Mouse (Mus musculus) right cerebral cortex, postnatal 25 days (tissue): ENCODE data around the gene Tle4.

Source experiments
- DNase-seq: peaks from one replicate; pipeline ENCODE4 v3.0.0; 2022

The Tle4 gene

DNA sequence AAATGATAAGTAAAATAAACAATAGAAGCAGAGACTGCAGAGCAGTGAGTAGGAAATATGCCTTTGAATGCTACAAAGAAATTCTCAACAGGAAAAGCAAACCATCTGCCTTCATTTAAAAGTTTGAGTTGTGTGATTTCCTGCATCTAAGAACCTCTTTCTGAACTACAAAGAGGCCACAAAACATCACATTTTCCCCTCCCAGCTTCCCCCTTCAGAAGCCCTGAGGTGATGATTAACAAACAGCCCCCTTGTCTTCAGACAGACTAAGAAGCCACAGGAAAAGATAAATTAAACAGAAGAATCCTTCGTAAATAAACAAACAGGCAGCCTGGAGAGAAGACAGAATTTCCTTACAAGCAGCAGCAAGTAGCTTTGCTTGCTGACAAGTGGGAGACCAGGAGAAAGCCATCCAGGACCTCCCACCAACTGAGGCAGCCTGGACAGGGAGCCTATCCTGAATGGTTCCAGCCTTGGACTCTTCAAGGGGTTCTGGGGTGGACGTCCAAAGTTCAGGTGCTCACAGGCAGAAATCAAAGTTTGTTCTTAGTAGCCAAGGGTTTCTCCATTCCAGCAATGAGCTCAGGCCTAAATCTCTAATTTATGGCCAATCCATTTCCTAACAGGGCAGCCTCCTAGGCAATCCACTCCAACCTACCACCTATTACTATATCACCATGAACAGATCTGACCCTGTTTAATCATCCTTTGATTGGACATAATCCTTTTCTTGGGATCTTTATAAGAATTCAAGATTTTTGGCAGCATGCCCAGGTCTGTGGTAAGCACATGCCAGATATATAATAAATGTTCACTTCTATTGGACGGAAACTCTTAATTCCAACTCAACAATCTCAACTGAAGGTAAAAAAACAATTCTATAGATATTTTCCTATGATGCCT is 9.4 kb downstream of the Tle4 start:
- DNase-seq, result no peak

GRCm38 (mm10) chr19:14586171-14586570 is 11.7 kb downstream of the Tle4 start:
- DNase-seq, result no peak

DNA sequence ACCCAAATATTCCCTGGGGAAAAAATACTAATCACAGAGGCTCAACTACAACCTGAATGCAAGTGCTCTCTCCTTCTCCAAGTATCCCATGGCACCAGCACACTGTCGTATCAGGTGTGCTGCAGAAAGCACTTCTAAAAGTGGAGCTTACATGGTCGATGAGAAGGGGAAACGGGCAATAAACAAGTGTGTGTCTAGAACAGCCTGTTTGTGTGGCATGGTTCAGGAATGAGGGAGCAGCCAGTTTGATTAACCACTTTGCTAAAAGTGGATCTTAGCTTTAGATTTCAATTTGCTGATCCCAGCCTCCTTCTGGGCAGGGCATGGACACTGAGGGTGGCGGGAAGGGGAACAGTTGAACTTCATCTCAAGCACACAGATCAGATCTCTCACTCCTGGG is 12.1 kb downstream of the Tle4 start:
- DNase-seq, result no peak

DNA sequence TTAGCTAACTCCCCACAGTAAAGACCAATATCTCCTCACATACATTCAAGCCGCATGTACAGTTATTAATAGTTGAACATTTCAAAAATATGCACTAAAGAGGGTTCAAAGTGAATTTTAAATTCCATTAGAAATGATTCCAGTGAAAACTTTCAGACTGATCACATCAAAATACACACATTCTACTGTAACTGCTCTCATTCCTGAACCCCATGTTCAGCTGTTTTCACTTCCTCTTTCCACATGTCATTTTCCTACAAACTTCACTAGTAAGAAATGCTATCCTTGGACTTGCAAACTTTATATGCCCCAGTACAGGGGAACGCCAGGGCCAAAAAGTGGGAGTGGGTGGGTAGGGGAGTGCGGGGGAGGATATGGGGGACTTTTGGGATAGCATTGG is 12.6 kb downstream of the Tle4 start:
- DNase-seq, result no peak

DNA sequence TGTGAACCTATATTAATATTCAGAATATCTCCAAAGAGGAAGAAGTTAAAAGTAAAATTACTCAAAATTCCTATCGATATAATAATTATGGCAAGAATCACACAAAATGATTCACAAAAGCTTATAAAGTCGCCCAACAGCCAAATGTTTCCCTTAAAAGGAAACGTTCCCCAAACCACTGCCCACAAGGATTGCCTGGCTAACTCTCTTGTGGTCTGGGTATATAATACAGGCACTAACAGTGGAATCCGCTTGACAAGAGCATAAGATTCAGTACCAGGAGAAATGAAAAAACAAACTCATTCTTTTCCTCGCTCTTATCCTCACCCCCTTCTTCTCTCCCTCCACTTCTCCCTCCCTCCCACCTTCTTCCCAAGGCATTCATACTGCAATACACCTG is 19.2 kb downstream of the Tle4 start:
- DNase-seq, result no peak

DNA sequence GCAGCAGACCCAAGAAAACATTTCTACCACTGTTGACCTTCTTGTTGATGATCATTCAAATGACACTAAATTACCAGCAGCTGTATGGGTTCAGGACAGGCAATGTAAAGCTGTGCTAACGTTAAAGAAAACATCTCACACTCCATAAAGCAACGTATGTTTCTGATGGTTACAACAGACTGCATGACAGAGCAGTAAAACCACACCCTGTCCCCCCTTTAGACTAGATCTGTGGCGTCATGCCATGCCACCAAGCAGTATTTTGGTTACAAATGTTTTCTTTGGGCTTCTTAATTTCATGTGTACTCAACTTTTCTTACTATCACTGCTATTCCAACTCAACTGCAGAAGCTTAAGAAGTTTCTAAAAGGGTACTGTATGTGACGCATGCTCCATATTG is 19.8 kb downstream of the Tle4 start:
- no peak for DNase-seq

DNA sequence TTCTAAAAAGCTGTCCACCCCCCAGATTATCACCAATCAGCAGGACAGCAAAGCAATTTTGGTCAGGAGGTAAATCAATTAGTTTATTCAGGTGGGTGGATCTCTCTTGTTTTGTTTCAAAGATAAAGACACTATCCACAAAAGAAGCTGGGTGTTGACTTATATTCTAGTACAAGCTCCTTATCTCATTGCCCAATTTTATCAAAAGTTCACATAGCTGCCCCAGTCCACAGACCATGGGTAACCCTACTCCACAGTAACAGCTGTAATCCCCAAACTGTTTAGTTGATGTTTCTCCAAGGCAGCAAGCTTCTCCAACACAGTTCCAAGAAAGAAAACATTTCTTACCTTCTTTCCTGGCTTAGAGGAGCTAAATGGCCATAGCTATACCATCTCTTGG is 21.5 kb downstream of the Tle4 start:
- DNase-seq, result no peak

GRCm38 (mm10) chr19:14568879-14569278 is 29.0 kb downstream of the Tle4 start:
- DNase-seq, result no peak

DNA sequence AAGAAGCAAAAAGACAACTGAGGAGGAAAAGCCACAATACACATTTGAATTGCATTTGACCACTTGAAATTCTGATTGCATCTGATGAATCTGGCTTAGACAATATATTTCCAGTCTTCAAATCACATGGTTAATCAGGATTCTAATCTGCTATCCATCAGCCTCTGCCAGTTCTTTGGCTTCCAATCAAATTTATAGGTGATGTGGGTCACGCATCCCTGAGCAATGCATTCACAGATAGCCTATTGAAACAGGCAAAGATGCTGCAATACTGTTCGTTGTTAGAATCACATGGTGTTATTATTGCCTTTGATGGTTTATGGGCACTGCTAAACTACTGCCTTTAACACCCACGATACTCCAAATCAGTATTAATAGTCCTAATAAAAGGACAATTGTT is 30.8 kb downstream of the Tle4 start:
- DNase-seq, result no peak

GRCm38 (mm10) chr19:14566564-14567021 is 31.3 kb downstream of the Tle4 start:
- no peak for DNase-seq

- no peak for DNase-seq
These were observed 32.3 kb downstream of the Tle4 start for GRCm38 (mm10) chr19:14565424-14566069.

- no peak for DNase-seq
These were observed 34.4 kb downstream of the Tle4 start for GRCm38 (mm10) chr19:14563273-14563959.

DNA sequence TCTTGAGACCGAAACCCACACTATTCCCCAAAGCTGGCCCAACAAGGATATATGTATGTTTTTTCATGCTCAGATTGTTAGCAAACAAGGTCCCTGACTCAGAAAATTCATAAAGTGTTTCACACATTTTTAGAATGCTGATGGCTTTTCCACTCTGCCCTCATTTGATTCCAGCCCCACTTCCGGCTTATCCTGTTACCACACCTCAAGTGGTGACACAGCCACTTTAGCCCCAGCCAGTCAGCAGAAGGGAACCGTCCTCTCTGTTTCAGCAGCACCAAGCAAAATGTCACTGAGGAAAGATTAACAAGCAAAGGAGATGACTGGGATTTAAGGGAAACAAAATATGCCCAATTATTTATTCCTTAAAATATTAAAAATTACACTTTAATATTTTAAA is 50.0 kb downstream of the Tle4 start:
- no peak for DNase-seq

GRCm38 (mm10) chr19:14547133-14547842 is 50.6 kb downstream of the Tle4 start:
- no peak for DNase-seq

DNA sequence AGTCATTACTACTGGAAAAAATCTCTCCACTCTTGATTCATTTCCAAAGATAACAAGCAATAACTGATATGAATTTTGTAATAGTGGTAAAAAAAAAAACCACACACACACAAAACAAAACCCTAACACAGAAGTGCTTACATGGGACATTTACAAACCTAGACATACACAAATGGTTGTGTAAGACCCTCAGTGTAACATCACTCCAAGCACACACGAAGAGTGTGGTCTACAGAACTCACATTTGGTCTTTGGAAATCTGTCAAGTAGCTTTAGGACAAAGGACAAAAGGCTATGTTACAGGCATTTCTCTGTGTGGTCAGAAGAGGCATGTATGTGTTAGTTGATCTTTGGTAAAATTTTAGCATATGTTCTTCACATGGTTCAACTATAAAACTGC is 52.4 kb downstream of the Tle4 start:
- no peak for DNase-seq

DNA sequence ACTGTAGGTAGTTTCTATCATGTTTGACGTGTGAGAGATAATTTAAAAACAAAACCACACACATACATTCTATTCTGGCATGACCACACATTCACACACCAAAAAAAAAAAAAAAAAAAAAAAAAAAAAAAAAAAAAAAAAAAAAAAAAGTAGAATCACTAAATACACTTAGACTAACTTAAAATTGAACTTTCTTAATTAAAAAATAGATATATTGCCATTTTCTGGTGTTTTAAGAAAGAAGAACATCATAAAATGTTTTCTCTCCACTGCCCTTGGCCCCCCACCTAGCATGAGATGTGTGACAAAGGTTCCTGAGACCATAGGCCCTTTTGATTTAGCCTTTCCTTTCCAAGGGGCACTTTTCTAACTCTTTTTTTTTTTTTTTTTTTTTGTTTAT is 54.5 kb downstream of the Tle4 start:
- DNase-seq, result no peak

- no peak for DNase-seq
These were observed 57.2 kb downstream of the Tle4 start for GRCm38 (mm10) chr19:14540678-14541077.

DNA sequence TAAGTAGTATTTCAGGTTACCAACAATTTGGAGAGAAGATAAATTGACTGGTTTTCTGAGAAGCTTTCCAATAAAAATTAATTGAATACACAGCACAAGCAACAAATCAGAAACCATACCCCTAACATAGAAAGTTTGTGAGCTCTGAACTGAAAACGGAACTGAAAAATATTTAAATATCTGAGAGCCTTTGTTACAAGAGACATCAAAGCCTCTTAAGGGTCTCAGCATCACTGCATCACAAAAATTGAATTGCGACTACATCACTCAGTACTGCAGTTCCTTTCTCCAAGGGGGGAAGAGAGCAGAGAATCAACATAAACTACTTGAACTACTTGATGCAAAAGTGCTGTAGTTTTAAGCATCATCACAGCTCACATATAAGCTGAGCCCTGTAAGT is 61.2 kb downstream of the Tle4 start:
- DNase-seq, result no peak

- no peak for DNase-seq
These were observed 63.4 kb downstream of the Tle4 start for GRCm38 (mm10) chr19:14534447-14534846.

DNA sequence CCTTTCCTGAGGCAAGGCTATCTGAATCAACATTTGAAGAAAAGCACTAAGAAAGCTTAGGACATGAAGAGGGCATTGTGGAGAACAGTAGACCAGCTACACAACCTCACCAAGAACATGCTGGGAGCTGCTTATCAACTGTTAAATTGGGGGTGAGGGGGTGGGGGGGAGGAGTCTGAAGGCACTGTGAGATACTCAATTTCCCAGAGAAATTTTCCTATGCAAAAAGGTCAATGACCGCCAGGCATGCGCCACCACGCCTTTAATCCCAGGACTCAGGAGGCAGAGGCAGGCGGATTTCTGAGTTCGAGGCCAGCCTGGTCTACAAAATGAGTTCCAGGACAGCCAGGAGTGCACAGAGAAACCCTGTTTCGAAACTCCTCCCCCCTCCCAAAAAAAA is 65.0 kb downstream of the Tle4 start:
- no peak for DNase-seq

DNA sequence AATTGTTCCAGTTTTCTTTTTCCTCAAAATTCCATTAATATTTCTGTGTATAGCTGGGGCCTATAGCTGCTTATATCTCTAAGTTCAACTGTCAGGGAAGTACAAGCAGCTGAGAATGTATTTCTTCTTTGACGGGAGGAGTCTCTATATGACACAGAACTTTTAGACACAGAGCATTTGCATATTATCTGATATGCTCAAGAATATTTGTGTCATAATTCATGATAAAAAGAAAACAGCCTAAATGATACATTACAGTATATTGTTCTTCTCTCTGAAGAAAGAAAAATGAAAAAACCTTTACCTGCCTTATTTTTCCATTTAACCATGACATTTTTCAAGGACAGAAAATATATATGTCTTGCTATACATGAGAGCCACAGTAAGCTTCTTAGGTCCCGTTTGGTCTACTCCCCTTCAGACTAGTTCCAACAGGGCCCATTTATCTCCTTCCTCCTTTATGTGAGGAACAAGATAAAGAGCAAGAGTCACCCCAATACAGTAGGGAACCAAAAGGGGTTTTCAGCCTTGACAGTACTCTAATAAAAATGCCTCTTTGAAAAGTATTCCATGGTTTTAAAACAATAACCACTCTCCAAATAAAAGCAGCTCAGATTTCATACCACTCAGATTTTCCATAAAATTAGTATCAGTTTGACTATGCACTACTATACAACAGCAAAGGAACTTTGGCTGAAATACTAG is 77.6 kb downstream of the Tle4 start:
- DNase-seq, result no peak

DNA sequence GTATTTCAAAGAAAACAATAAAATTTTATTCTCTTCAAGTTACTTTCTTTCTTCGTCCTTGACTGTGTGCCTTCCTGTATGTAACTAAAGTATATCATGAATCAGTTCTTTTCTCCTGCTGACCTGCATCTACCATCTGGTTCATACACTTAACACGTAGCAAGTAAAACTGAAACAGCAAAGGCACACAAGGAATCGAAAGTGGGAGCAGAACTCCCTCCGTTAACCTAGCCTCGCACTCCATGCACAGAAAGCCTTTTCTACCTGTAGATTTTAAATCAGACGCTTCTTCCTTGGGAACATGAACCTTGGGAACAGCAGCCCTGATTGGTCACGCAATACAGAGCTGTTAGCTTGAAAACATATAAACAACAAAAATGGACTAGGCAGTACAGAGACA is 78.7 kb downstream of the Tle4 start:
- no peak for DNase-seq
